ENCODE assay signal across 10 mouse cellular contexts in the genomic region with DNA sequence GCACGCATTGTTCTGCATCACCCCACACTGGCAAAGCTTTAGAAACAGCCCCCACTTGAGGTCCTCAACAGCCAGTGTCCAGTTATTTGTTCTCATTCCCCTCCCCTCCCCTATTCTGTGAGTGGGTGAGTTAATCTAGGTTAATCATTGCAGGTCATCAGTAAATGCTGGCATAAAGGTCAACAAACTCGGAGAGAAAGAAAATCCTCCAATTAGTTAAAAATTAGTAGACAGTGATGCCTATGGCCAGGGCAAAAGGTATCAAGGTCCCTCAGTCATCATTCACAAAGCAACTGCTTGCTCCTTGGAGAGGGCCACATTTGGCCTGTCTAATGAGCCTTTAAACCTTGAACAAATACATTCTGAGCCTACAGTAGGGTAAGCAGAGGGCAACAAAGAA.
"Had no signal": no experiment of that assay in that cellular context is flagged by ENCODE, and none has a peak within 500 bp of the region (broad histone marks: within the 10 kb centered on the region; RNA-seq: fewer than 3 reads in every experiment).

No protein-coding gene starts in this region.

- H3K27me3 ChIP-seq: midbrain, embryonic 15.5 days; neural tube, embryonic 12.5 days had no signal

- H3K36me3 ChIP-seq: limb, embryonic 10.5 days; midbrain, embryonic 15.5 days; neural tube, embryonic 12.5 days had no signal

- DNase-seq: lung, adult 2 months; lung, postnatal 36 days; thymus, postnatal 4 days had no signal

- ATAC-seq: intestine, embryonic 16.5 days; lung, postnatal 0 days; midbrain, embryonic 15.5 days had no signal

- H3K9ac ChIP-seq: liver, embryonic 14.5 days; midbrain, embryonic 15.5 days; neural tube, embryonic 12.5 days had no signal

- H3K9me3 ChIP-seq: limb, embryonic 10.5 days; midbrain, embryonic 15.5 days had no signal

- H3K4me1 ChIP-seq: limb, embryonic 10.5 days; midbrain, embryonic 15.5 days; neural tube, embryonic 12.5 days had no signal

- H3K27ac ChIP-seq: limb, embryonic 10.5 days; liver, embryonic 14.5 days; midbrain, embryonic 15.5 days; neural tube, embryonic 12.5 days; stomach, postnatal 0 days had no signal

- H3K4me2 ChIP-seq: midbrain, embryonic 15.5 days; neural tube, embryonic 12.5 days had no signal

- H3K4me3 ChIP-seq: limb, embryonic 10.5 days; midbrain, embryonic 15.5 days; neural tube, embryonic 12.5 days had no signal
